Mouse (Mus musculus): ENCODE results near the gene Abcg8. TPM values are rescaled to one million over a fixed set of nuclear protein-coding genes. Genes with fewer than 3 reads are reported as not detected.

The Abcg8 gene
- polyA plus RNA-seq, 1 experiment: not detected

DNA sequence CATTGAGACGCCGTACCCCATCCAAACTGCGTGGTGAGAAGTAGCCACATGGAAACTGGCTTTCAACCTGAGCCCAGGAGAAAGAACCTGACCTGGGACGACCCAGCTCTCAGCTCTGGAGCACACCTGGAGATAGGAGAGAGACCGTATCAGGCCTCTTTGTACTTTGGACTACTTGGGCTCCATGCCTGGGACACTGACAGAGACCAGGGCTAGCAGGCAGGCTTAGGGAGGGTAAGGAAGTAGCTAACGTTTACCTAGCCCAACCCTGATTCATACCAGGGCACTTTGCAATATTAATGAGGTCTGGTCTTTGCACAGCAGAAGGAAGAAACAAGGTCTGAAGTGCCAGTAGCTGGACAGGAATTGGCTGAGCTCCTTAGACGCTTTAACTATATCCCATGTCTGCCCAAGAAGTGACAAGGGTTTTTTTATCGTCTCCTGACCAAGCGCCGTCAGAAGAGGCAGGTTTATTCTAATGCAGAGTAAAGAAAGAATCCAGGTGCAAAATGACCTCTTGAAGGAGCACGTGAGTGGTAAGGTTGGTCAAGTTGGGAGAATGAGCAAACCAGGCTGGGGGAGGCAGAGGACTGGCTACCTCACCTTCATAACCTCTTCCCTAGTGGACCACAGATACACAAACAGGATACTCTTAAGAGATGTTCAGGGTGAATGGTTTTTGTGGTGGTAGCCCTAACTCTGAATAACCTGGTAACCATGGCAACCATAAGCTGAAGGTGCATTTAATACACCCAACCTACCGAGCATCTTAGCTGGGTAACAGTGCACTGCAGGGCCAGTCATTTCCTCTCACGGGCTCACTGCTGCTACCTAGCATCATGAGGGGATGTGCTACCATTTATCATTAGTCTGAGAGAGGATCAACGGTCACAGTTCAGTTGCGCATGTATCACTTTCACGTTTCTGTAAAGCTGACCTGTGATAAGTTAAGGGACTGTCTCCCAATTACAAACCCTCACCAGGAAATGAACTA is 3.4 kb upstream of the Abcg8 start:
- Histone ChIP-seq H3K27me3 (ENCODE audit: control insufficient read depth, insufficient read depth, insufficient read length) (peaks cover 28% of the 10 kb centered on the region), H3K36me3 (ENCODE audit: control insufficient read depth, insufficient read depth) (no peaks in the 10 kb centered on the region), H3K79me2 (ENCODE audit: control insufficient read depth, insufficient read depth) (no peaks in the 10 kb centered on the region), H3ac (ENCODE audit: control insufficient read depth, insufficient read length, low read depth) (no peak overlapping the region), H3K4me3 (ENCODE audit: insufficient read depth, poor library complexity, severe bottlenecking) (no peak overlapping the region), H3K79me3 (ENCODE audit: low read depth) (no peaks in the 10 kb centered on the region)
- TF ChIP-seq MAX (IDR thresholded peaks at IDR 0.05) (no peak), FOSL1 (IDR thresholded peaks at IDR 0.05; ENCODE audit: insufficient read depth, low read length, poor library complexity, severe bottlenecking) (no peak), CTCF (IDR thresholded peaks at IDR 0.05; ENCODE audit: control insufficient read depth, insufficient read depth, insufficient read length) (no peak), MYOD1 (IDR thresholded peaks at IDR 0.05; ENCODE audit: control insufficient read depth, insufficient read length, low read depth) (no peak), CEBPB (IDR thresholded peaks at IDR 0.05; ENCODE audit: low read depth) (no peak), MYOG (IDR thresholded peaks at IDR 0.05; ENCODE audit: control insufficient read depth, extremely low read depth, insufficient read length) (no peak), USF1 (IDR thresholded peaks at IDR 0.05; ENCODE audit: low read depth) (no peak)

DNA sequence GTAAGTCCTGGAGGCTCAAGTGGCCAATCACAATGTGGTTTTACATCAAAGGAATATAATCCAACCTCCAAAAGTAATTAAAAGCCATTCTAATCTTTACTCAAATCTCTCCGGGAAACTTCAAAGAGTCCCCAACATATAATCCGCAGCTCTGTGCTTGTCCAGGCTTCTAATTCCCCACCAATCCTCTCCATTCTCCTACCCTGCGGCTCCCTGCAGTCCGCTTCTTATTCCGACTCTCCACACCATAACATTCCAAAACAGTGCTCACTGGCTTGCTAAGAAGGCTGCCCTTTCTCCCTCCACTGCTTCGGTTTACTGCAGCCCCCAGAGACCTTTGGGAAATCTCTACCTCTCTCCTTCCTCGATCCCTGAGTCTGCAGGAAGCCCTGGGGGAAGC is 2.1 kb upstream of the Abcg8 start:
- Histone ChIP-seq H3K4me3 (ENCODE audit: insufficient read depth, poor library complexity, severe bottlenecking) (no peak overlapping the region), H3K27me3 (ENCODE audit: control insufficient read depth, insufficient read depth, insufficient read length) (peaks cover 19% of the 10 kb centered on the region), H3K79me3 (ENCODE audit: low read depth) (no peaks in the 10 kb centered on the region), H3K36me3 (ENCODE audit: control insufficient read depth, insufficient read depth) (no peaks in the 10 kb centered on the region), H3K79me2 (ENCODE audit: control insufficient read depth, insufficient read depth) (no peaks in the 10 kb centered on the region), H3ac (ENCODE audit: control insufficient read depth, insufficient read length, low read depth) (no peak overlapping the region)
- TF ChIP-seq MYOG (IDR thresholded peaks at IDR 0.05; ENCODE audit: control insufficient read depth, extremely low read depth, insufficient read length): no peak
- no peak for TF ChIP-seq CEBPB (IDR thresholded peaks at IDR 0.05; ENCODE audit: low read depth)
- TF ChIP-seq MYOD1 (IDR thresholded peaks at IDR 0.05; ENCODE audit: control insufficient read depth, insufficient read length, low read depth): no peak

DNA sequence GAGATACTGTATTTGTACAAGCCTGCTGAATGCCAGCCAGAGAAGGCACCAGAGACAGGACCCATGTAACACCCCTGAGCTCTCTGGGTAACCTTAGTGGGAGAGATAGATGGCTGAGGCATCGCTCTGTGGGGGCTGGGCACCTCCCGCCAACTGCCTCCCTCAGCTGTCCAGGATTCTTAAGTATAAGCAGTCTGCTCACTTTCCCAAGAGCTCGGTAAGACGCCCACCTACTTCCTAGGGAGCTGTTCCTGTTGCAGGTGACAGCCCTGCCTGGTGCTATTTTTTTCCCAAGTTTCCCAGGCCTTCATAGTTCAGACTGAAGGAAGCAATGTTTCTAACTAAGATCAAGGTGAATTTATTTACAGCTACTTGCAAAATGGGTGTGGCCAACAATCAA is 898 bp upstream of the Abcg8 start:
- TF ChIP-seq MYOG (IDR thresholded peaks at IDR 0.05; ENCODE audit: control insufficient read depth, extremely low read depth, insufficient read length) (no peak), USF1 (IDR thresholded peaks at IDR 0.05; ENCODE audit: low read depth) (no peak), CTCF (IDR thresholded peaks at IDR 0.05; ENCODE audit: control insufficient read depth, insufficient read depth, insufficient read length) (no peak), MAX (IDR thresholded peaks at IDR 0.05) (no peak), CEBPB (IDR thresholded peaks at IDR 0.05; ENCODE audit: low read depth) (no peak), MYOD1 (IDR thresholded peaks at IDR 0.05; ENCODE audit: control insufficient read depth, insufficient read length, low read depth) (no peak)
- Histone ChIP-seq H3K4me3 (ENCODE audit: insufficient read depth, poor library complexity, severe bottlenecking) (no peak overlapping the region), H3ac (ENCODE audit: control insufficient read depth, insufficient read length, low read depth) (no peak overlapping the region), H3K79me2 (ENCODE audit: control insufficient read depth, insufficient read depth) (no peaks in the 10 kb centered on the region), H3K27me3 (ENCODE audit: control insufficient read depth, insufficient read depth, insufficient read length) (peaks cover 18% of the 10 kb centered on the region), H3K79me3 (ENCODE audit: low read depth) (no peaks in the 10 kb centered on the region), H3K36me3 (ENCODE audit: control insufficient read depth, insufficient read depth) (no peaks in the 10 kb centered on the region)

DNA sequence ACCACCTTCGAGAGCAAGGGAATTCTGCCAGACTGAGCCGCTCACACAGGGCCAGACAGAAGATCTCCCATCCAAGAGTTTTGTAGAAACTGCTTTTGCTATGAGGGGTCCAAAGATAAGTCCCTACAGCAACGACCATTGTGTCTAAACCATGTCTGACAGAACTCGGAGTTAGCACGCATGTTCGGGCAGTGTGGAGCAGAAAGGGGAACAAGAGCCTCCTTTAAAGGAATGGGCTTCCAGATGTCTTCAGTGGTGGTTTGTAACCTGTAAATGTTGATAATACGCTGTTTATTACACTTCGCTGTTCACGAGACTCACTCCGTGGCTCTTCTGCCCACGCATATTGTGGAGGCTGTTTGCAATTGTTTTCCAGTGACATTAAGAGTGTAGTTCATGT is 1.5 kb downstream of the Abcg8 start:
- Histone ChIP-seq H3K79me2 (ENCODE audit: control insufficient read depth, insufficient read depth) (no peaks in the 10 kb centered on the region), H3K79me3 (ENCODE audit: low read depth) (no peaks in the 10 kb centered on the region), H3K27me3 (ENCODE audit: control insufficient read depth, insufficient read depth, insufficient read length) (peaks cover 10% of the 10 kb centered on the region), H3ac (ENCODE audit: control insufficient read depth, insufficient read length, low read depth) (no peak overlapping the region), H3K4me3 (ENCODE audit: insufficient read depth, poor library complexity, severe bottlenecking) (no peak overlapping the region), H3K36me3 (ENCODE audit: control insufficient read depth, insufficient read depth) (no peaks in the 10 kb centered on the region)
- TF ChIP-seq MYOG (IDR thresholded peaks at IDR 0.05; ENCODE audit: control insufficient read depth, extremely low read depth, insufficient read length) (no peak), FOSL1 (IDR thresholded peaks at IDR 0.05; ENCODE audit: insufficient read depth, low read length, poor library complexity, severe bottlenecking) (no peak), USF1 (IDR thresholded peaks at IDR 0.05; ENCODE audit: low read depth) (no peak), CTCF (IDR thresholded peaks at IDR 0.05; ENCODE audit: control insufficient read depth, insufficient read depth, insufficient read length) (no peak), CEBPB (IDR thresholded peaks at IDR 0.05; ENCODE audit: low read depth) (no peak), MYOD1 (IDR thresholded peaks at IDR 0.05; ENCODE audit: control insufficient read depth, insufficient read length, low read depth) (no peak), MAX (IDR thresholded peaks at IDR 0.05) (no peak)

DNA sequence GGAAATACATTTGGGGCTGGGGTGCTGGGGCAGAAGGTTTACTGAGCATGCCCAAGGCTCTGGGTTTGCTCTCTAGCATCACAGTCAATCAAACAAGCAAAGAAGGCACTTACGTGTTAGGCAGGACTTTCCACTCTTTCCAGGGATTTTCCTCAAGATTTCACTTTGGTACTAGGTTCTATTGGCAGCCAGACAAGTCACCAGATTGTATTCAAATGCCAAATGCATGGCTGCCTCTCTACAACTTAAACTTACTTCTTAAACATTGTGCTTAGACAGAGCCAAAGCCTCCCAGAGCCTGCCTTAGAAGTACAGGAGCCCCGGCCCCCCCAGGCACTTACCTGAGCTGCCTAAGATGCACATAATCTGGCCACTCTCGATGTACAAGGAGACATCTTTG is 5.6 kb downstream of the Abcg8 start:
- TF ChIP-seq MYOD1 (IDR thresholded peaks at IDR 0.05; ENCODE audit: control insufficient read depth, insufficient read length, low read depth) (no peak), MAX (IDR thresholded peaks at IDR 0.05) (no peak), CTCF (IDR thresholded peaks at IDR 0.05; ENCODE audit: control insufficient read depth, insufficient read depth, insufficient read length) (no peak), MYOG (IDR thresholded peaks at IDR 0.05; ENCODE audit: control insufficient read depth, extremely low read depth, insufficient read length) (no peak), CEBPB (IDR thresholded peaks at IDR 0.05; ENCODE audit: low read depth) (no peak), USF1 (IDR thresholded peaks at IDR 0.05; ENCODE audit: low read depth) (no peak), FOSL1 (IDR thresholded peaks at IDR 0.05; ENCODE audit: insufficient read depth, low read length, poor library complexity, severe bottlenecking) (no peak)
- Histone ChIP-seq H3K4me3 (ENCODE audit: insufficient read depth, poor library complexity, severe bottlenecking) (no peak overlapping the region), H3K79me3 (ENCODE audit: low read depth) (no peaks in the 10 kb centered on the region), H3K36me3 (ENCODE audit: control insufficient read depth, insufficient read depth) (no peaks in the 10 kb centered on the region), H3K27me3 (ENCODE audit: control insufficient read depth, insufficient read depth, insufficient read length) (no peaks in the 10 kb centered on the region), H3K79me2 (ENCODE audit: control insufficient read depth, insufficient read depth) (no peaks in the 10 kb centered on the region), H3ac (ENCODE audit: control insufficient read depth, insufficient read length, low read depth) (no peak overlapping the region)
